Mouse (Mus musculus): Measurements from ENCODE around the gene Nkx3-2.

GRCm38 (mm10) chr5:41801622-41802021 lies 37.3 kb upstream of the Nkx3-2 start:
- no peak for TF ChIP-seq POLR2A (IDR thresholded peaks at IDR 0.05; ENCODE audit: insufficient read depth, low read length)
- no peak for TF ChIP-seq CTCF (IDR thresholded peaks at IDR 0.05; ENCODE audit: low read depth, low read length)

Data from ES-Bruce4 (cell line).